Mouse (Mus musculus) myocyte (in vitro differentiated cells): ENCODE results near the gene Sh3bp1. TPM values are rescaled to one million over a fixed set of nuclear protein-coding genes. Genes with fewer than 3 reads are reported as not detected.

Experiments used
- H3K27me3 ChIP-seq: one replicate; pipeline ENCODE4 v1.6.1; 2011; ENCODE audit not compliant: control insufficient read depth, insufficient read depth, insufficient read length
- H3K36me3 ChIP-seq: one replicate; pipeline ENCODE4 v1.6.1; 2011; ENCODE audit not compliant: control insufficient read depth, insufficient read depth
- H3K4me2 ChIP-seq: one replicate; pipeline ENCODE4 v1.6.1; 2011; ENCODE audit warnings: low read depth, control low read depth
- H3K4me3 ChIP-seq: one replicate; pipeline ENCODE4 v1.5.1; 2011; ENCODE audit warnings: mild to moderate bottlenecking, control low read depth, moderate library complexity
- H3K79me2 ChIP-seq: one replicate; pipeline ENCODE4 v1.6.1; 2011; ENCODE audit not compliant: control insufficient read depth, insufficient read depth
- H3ac ChIP-seq: one replicate; pipeline ENCODE4 v1.6.1; 2011; ENCODE audit not compliant: control insufficient read depth, insufficient read length
- CEBPB ChIP-seq: IDR thresholded peaks from 2 replicates; pipeline ENCODE4 v1.6.1; 2011; ENCODE audit warnings: mild to moderate bottlenecking, moderate library complexity; ENCODE audit not compliant: poor library complexity, insufficient read depth, severe bottlenecking
- E2F4 ChIP-seq: IDR thresholded peaks from one replicate; pipeline ENCODE4 v1.6.1; 2011; ENCODE audit warnings: mild to moderate bottlenecking, control low read depth, moderate library complexity; ENCODE audit not compliant: insufficient read depth
- MAX ChIP-seq: IDR thresholded peaks from one replicate; pipeline ENCODE4 v1.6.1; 2011; ENCODE audit warnings: low read depth, mild to moderate bottlenecking, control low read depth
- MYOD1 ChIP-seq, 3 experiments: IDR thresholded peaks; one replicate each; pipeline ENCODE4 v1.6.1; 2011; ENCODE audit warnings: control low read depth in 2 of 3, low read depth in 2 of 3, mild to moderate bottlenecking in 2 of 3, moderate library complexity in 1 of 3; ENCODE audit not compliant: insufficient read length in 2 of 3, control insufficient read depth in 1 of 3
- MYOG ChIP-seq, 3 experiments: IDR thresholded peaks; one replicate each; pipeline ENCODE4 v1.6.1; 2011; ENCODE audit warnings: control low read depth in 2 of 3, low read depth in 2 of 3, mild to moderate bottlenecking in 2 of 3; ENCODE audit not compliant: insufficient read length in 2 of 3, control insufficient read depth in 1 of 3, insufficient read depth in 1 of 3
- POLR2A ChIP-seq: IDR thresholded peaks from one replicate; pipeline ENCODE4 v1.6.1; 2011; ENCODE audit warnings: low read depth, mild to moderate bottlenecking, control low read depth, moderate library complexity; ENCODE audit not compliant: insufficient read length
- POLR2AphosphoS2 ChIP-seq: IDR thresholded peaks from one replicate; pipeline ENCODE4 v1.6.1; 2011; ENCODE audit warnings: low read depth, control low read depth; ENCODE audit not compliant: insufficient read length
- REST ChIP-seq: IDR thresholded peaks from one replicate; pipeline ENCODE4 v1.6.1; 2011; ENCODE audit warnings: mild to moderate bottlenecking, control low read depth, moderate library complexity; ENCODE audit not compliant: insufficient read depth, insufficient read length
- SRF ChIP-seq: IDR thresholded peaks from one replicate; pipeline ENCODE4 v1.6.1; 2011; ENCODE audit warnings: low read depth; ENCODE audit not compliant: control insufficient read depth, insufficient read length
- TCF12 ChIP-seq: IDR thresholded peaks from one replicate; pipeline ENCODE4 v1.6.1; 2011; ENCODE audit warnings: mild to moderate bottlenecking, control low read depth; ENCODE audit not compliant: poor library complexity, insufficient read depth, severe bottlenecking
- TCF3 ChIP-seq: IDR thresholded peaks from one replicate; pipeline ENCODE4 v1.6.1; 2011; ENCODE audit warnings: low read depth, control low read depth; ENCODE audit not compliant: insufficient read length
- USF1 ChIP-seq: IDR thresholded peaks from one replicate; pipeline ENCODE4 v1.6.1; 2011; ENCODE audit warnings: low read depth, mild to moderate bottlenecking, control low read depth, moderate library complexity
- polyA plus RNA-seq: library from polyadenylated mRNA; unstranded; fragments of >200 nt; fragmentation: generic; extraction: Trizol; gene quantifications from one replicate; pipeline ENCODE4 v1.2.1, GENCODE M21; 2012; ENCODE audit warnings: missing spikeins

The Sh3bp1 gene
- polyA plus RNA-seq, 1 experiment = 11.1 TPM

- no peak overlapping the region for H3K4me2 ChIP-seq
- no peak overlapping the region for H3K4me3 ChIP-seq
- peaks cover 24% of the 10 kb centered on the region for H3K36me3 ChIP-seq
- H3K27me3 ChIP-seq = no peaks in the 10 kb centered on the region
- H3K79me2 ChIP-seq = peaks cover 9% of the 10 kb centered on the region
- no peak for TF ChIP-seq MAX
- no peak for TF ChIP-seq POLR2AphosphoS2
- TF ChIP-seq REST = no peak
- no peak for TF ChIP-seq POLR2A
- no peak for TF ChIP-seq TCF3
- no peak for TF ChIP-seq CEBPB
- no peak for TF ChIP-seq E2F4
- no peak overlapping the region for H3ac ChIP-seq
These were observed 19.1 kb upstream of the Sh3bp1 start for GRCm38 (mm10) chr15:78880432-78880831.

- Histone ChIP-seq H3K4me2 (no peak overlapping the region), H3K4me3 (no peak overlapping the region)
- no peak for TF ChIP-seq MAX
- no peak for TF ChIP-seq CEBPB
- TF ChIP-seq TCF12 = no peak
- TF ChIP-seq SRF = no peak
- no peak for TF ChIP-seq E2F4
- TF ChIP-seq USF1 = no peak
- no peak for TF ChIP-seq POLR2A
- TF ChIP-seq MYOG (IDR thresholded peaks at IDR 0.05; ENCODE audit: control insufficient read depth in 1 of 3, insufficient read depth in 1 of 3, insufficient read length in 2 of 3, low read depth in 2 of 3) = no peak
- no peak for TF ChIP-seq REST
- TF ChIP-seq POLR2AphosphoS2 = no peak
- no peak for TF ChIP-seq TCF3
- TF ChIP-seq MYOD1 (IDR thresholded peaks at IDR 0.05; ENCODE audit: control insufficient read depth in 1 of 3, insufficient read length in 2 of 3, low read depth in 2 of 3) = no peak
These were observed 17.7 kb upstream of the Sh3bp1 start for GRCm38 (mm10) chr15:78881828-78882227.

GRCm38 (mm10) chr15:78889401-78889853 lies 10.1 kb upstream of the Sh3bp1 start:
- no peaks in the 10 kb centered on the region for H3K27me3 ChIP-seq
- H3ac ChIP-seq = no peak overlapping the region
- TF ChIP-seq USF1 (no peak), E2F4 (no peak), SRF (no peak), MAX (no peak), REST (no peak), MYOD1 (IDR thresholded peaks at IDR 0.05; ENCODE audit: control insufficient read depth in 1 of 3, insufficient read length in 2 of 3, low read depth in 2 of 3) (no peak), MYOG (IDR thresholded peaks at IDR 0.05; ENCODE audit: control insufficient read depth in 1 of 3, insufficient read depth in 1 of 3, insufficient read length in 2 of 3, low read depth in 2 of 3) (no peak), POLR2AphosphoS2 (no peak), TCF12 (no peak), TCF3 (no peak), POLR2A (no peak), CEBPB (no peak)
- H3K79me2 ChIP-seq = no peaks in the 10 kb centered on the region
- H3K4me3 ChIP-seq = no peak overlapping the region
- no peak overlapping the region for H3K4me2 ChIP-seq
- peaks cover 37% of the 10 kb centered on the region for H3K36me3 ChIP-seq

More at GRCm38 (mm10) chr15:78881828-78882227, 17.7 kb upstream of the Sh3bp1 start:
- no peaks in the 10 kb centered on the region for H3K27me3 ChIP-seq
- no peak overlapping the region for H3ac ChIP-seq
- peaks cover 29% of the 10 kb centered on the region for H3K36me3 ChIP-seq
- H3K79me2 ChIP-seq = peaks cover 9% of the 10 kb centered on the region

- H3K27me3 ChIP-seq = no peaks in the 10 kb centered on the region
- no peak overlapping the region for H3K4me2 ChIP-seq
- no peak overlapping the region for H3ac ChIP-seq
- H3K79me2 ChIP-seq = no peaks in the 10 kb centered on the region
- H3K36me3 ChIP-seq = peaks cover 21% of the 10 kb centered on the region
- TF ChIP-seq MYOG (IDR thresholded peaks at IDR 0.05; ENCODE audit: control insufficient read depth in 1 of 3, insufficient read depth in 1 of 3, insufficient read length in 2 of 3, low read depth in 2 of 3) (no peak), POLR2A (no peak), CEBPB (no peak), MAX (no peak), USF1 (no peak), POLR2AphosphoS2 (no peak), SRF (no peak), E2F4 (no peak), MYOD1 (IDR thresholded peaks at IDR 0.05; ENCODE audit: control insufficient read depth in 1 of 3, insufficient read length in 2 of 3, low read depth in 2 of 3) (no peak), TCF3 (no peak), TCF12 (no peak), REST (no peak)
- no peak overlapping the region for H3K4me3 ChIP-seq
These were observed 7.1 kb upstream of the Sh3bp1 start for GRCm38 (mm10) chr15:78892440-78892839.

GRCm38 (mm10) chr15:78894726-78895125 lies 4.8 kb upstream of the Sh3bp1 start:
- TF ChIP-seq CEBPB = no peak
- no peak for TF ChIP-seq POLR2A
- TF ChIP-seq USF1 = no peak
- no peak for TF ChIP-seq MYOD1 (IDR thresholded peaks at IDR 0.05; ENCODE audit: control insufficient read depth in 1 of 3, insufficient read length in 2 of 3, low read depth in 2 of 3)
- TF ChIP-seq SRF = no peak
- TF ChIP-seq MAX = no peak
- no peak for TF ChIP-seq E2F4
- no peak for TF ChIP-seq POLR2AphosphoS2
- TF ChIP-seq TCF12 = no peak
- no peak for TF ChIP-seq REST
- no peak for TF ChIP-seq TCF3
- TF ChIP-seq MYOG (IDR thresholded peaks at IDR 0.05; ENCODE audit: control insufficient read depth in 1 of 3, insufficient read depth in 1 of 3, insufficient read length in 2 of 3, low read depth in 2 of 3) = no peak
- no peaks in the 10 kb centered on the region for H3K79me2 ChIP-seq
- H3K27me3 ChIP-seq = no peaks in the 10 kb centered on the region
- H3K4me3 ChIP-seq = no peak overlapping the region
- H3ac ChIP-seq = no peak overlapping the region
- H3K36me3 ChIP-seq = peaks cover 15% of the 10 kb centered on the region
- no peak overlapping the region for H3K4me2 ChIP-seq
